Mouse (Mus musculus): Measurements from ENCODE around the gene Vmn1r123. TPM values are rescaled to one million over a fixed set of nuclear protein-coding genes. Genes with fewer than 3 reads are reported as not detected.

Vmn1r123 gene
- not detected in 2 replicates for polyA plus RNA-seq (2012; rRNA removed; ENCODE audit: low replicate concordance)

GRCm38 (mm10) chr7:21161885-21162284 is at the start of gene Vmn1r123:
Gene Vmn1r123, plus strand, starts transcription at chr7:21162185.

GRCm38 (mm10) chr7:21134028-21134427 is 28.0 kb upstream of the Vmn1r123 start, which contains the start of gene Vmn1r122:
Gene Vmn1r122, minus strand, starts transcription at chr7:21134128.

GRCm38 (mm10) chr7:21190323-21190722 is 28.3 kb downstream of the Vmn1r123 start, which contains the start of gene Gm5157:
Gene Gm5157, minus strand, starts transcription at chr7:21190423.

Other genes with a start within 250 kb of the Vmn1r123 start
- gene Vmn1r118, start 249.8 kb upstream of the Vmn1r123 start, polyA plus RNA-seq (2012; rRNA removed; ENCODE audit: low replicate concordance) = not detected in 2 replicates
- gene Vmn1r119, start 149.7 kb upstream of the Vmn1r123 start, polyA plus RNA-seq (2012; rRNA removed; ENCODE audit: low replicate concordance) = not detected in 2 replicates
- gene Vmn1r120, start 108.4 kb upstream of the Vmn1r123 start, polyA plus RNA-seq (2012; rRNA removed; ENCODE audit: low replicate concordance) = not detected in 2 replicates
- gene Vmn1r121, start 63.7 kb upstream of the Vmn1r123 start, polyA plus RNA-seq (2012; rRNA removed; ENCODE audit: low replicate concordance) = not detected in 2 replicates
- gene Vmn1r122, start 28.1 kb upstream of the Vmn1r123 start, polyA plus RNA-seq (2012; rRNA removed; ENCODE audit: low replicate concordance) = not detected in 2 replicates
- not detected in 2 replicates for gene Gm5157, start 28.2 kb downstream of the Vmn1r123 start, polyA plus RNA-seq (2012; rRNA removed; ENCODE audit: low replicate concordance)
- not detected in 2 replicates for gene Vmn1r124, start 98.4 kb downstream of the Vmn1r123 start, polyA plus RNA-seq (2012; rRNA removed; ENCODE audit: low replicate concordance)
- not detected in 2 replicates for gene Vmn1r125, start 110.0 kb downstream of the Vmn1r123 start, polyA plus RNA-seq (2012; rRNA removed; ENCODE audit: low replicate concordance)
- gene Vmn1r126, start 139.3 kb downstream of the Vmn1r123 start, polyA plus RNA-seq (2012; rRNA removed; ENCODE audit: low replicate concordance) = not detected in 2 replicates
- gene Vmn1r127, start 157.7 kb downstream of the Vmn1r123 start, polyA plus RNA-seq (2012; rRNA removed; ENCODE audit: low replicate concordance) = not detected in 2 replicates
- gene Vmn1r128, start 187.2 kb downstream of the Vmn1r123 start, polyA plus RNA-seq (2012; rRNA removed; ENCODE audit: low replicate concordance) = not detected in 2 replicates
- not detected in 2 replicates for gene Vmn1r129, start 199.1 kb downstream of the Vmn1r123 start, polyA plus RNA-seq (2012; rRNA removed; ENCODE audit: low replicate concordance)

Data from mammary gland, adult 2 months (tissue).